Mouse (Mus musculus) CH12.LX (cell line): Measurements from ENCODE around the gene Ikzf1. TPM values are rescaled to one million over a fixed set of nuclear protein-coding genes. Genes with fewer than 3 reads are reported as not detected.

Experiments used
- DNase-seq: peaks from one replicate; pipeline ENCODE4 v3.0.0-alpha.2; 2013; ENCODE audit errors: extremely low read depth
- H3K27ac ChIP-seq: 2 replicates; pipeline ENCODE4 v1.5.1; 2012; ENCODE audit warnings: low read depth, mild to moderate bottlenecking, control low read depth, moderate library complexity; ENCODE audit not compliant: insufficient read depth
- H3K27me3 ChIP-seq: replicated peaks from 2 replicates; pipeline ENCODE3; 2012; ENCODE audit warnings: inconsistent platforms
- H3K36me3 ChIP-seq, 2 experiments: replicated peaks in 1 of 2; 2 replicates each; pipeline versions ENCODE3 to v1.6.1; 2012; ENCODE audit warnings: inconsistent platforms in 1 of 2, low read length in 1 of 2, mild to moderate bottlenecking in 1 of 2, mixed read lengths in 1 of 2, moderate library complexity in 1 of 2; ENCODE audit not compliant: control insufficient read depth in 1 of 2, insufficient read depth in 1 of 2
- H3K4me1 ChIP-seq, 2 experiments: 2 replicates each; pipeline ENCODE4 v1.6.1; 2012; ENCODE audit warnings: inconsistent platforms in 1 of 2, moderate library complexity in 1 of 2; ENCODE audit not compliant: insufficient read depth in 2 of 2, control insufficient read depth in 1 of 2
- H3K4me2 ChIP-seq: 2 replicates; pipeline ENCODE4 v1.6.1; 2012; ENCODE audit warnings: low read depth, mild to moderate bottlenecking, control low read depth; ENCODE audit not compliant: poor library complexity, insufficient read depth, severe bottlenecking
- H3K4me3 ChIP-seq, 3 experiments: fragments of 150-350 bp in 1 of 3; sonication (generic) in 1 of 3; replicated peaks in 1 of 3; 2 replicates each; pipeline versions ENCODE3 to v1.5.1; 2011 to 2012; ENCODE audit warnings: low read depth in 2 of 3, low read length in 2 of 3, mild to moderate bottlenecking in 2 of 3, moderate library complexity in 2 of 3, control low read depth in 1 of 3, improper control_type of control experiment in 1 of 3, inconsistent platforms in 1 of 3, mixed read lengths in 1 of 3; ENCODE audit not compliant: poor library complexity in 1 of 3
- H3K79me2 ChIP-seq: replicated peaks from 2 replicates; pipeline ENCODE4 v1.6.1; 2012; ENCODE audit warnings: mild to moderate bottlenecking, moderate library complexity; ENCODE audit not compliant: control insufficient read depth, poor library complexity, insufficient read depth, severe bottlenecking; ENCODE audit errors: extremely low read depth
- H3K9ac ChIP-seq: 2 replicates; pipeline ENCODE4 v1.6.1; 2012; ENCODE audit warnings: low read depth, mild to moderate bottlenecking, control low read depth, moderate library complexity; ENCODE audit not compliant: insufficient read depth
- H3K9me3 ChIP-seq: replicated peaks from 2 replicates; pipeline ENCODE3; 2012; ENCODE audit warnings: low read length, inconsistent platforms, mixed read lengths
- ELF1 ChIP-seq: IDR thresholded peaks from 2 replicates; pipeline ENCODE4 v1.6.1; 2014; ENCODE audit warnings: low read depth, mild to moderate bottlenecking, inconsistent platforms, low read length, improper control_type of control experiment
- EP300 ChIP-seq: IDR thresholded peaks from 2 replicates; pipeline ENCODE4 v1.6.1; 2011; ENCODE audit warnings: low read length, improper control_type of control experiment
- ETS1 ChIP-seq: conservative IDR thresholded peaks from 2 replicates; pipeline ENCODE4 v1.6.1; 2012; ENCODE audit warnings: low read depth, mild to moderate bottlenecking, inconsistent platforms, low read length, improper control_type of control experiment, moderate library complexity
- HCFC1 ChIP-seq: IDR thresholded peaks from 2 replicates; pipeline ENCODE4 v1.6.1; 2012; ENCODE audit warnings: low read depth, mild to moderate bottlenecking, inconsistent platforms, low read length, improper control_type of control experiment
- IRF4 ChIP-seq: IDR thresholded peaks from 2 replicates; pipeline ENCODE4 v1.6.1; 2014; ENCODE audit warnings: low read depth, mild to moderate bottlenecking, inconsistent platforms, low read length, improper control_type of control experiment
- JUND ChIP-seq: conservative IDR thresholded peaks from 2 replicates; pipeline ENCODE4 v1.6.1; 2011; ENCODE audit warnings: low read depth, low read length, improper control_type of control experiment
- KAT2A ChIP-seq: IDR thresholded peaks from 2 replicates; pipeline ENCODE4 v1.6.1; 2012; ENCODE audit warnings: low read length, improper control_type of control experiment, inconsistent platforms; ENCODE audit not compliant: insufficient replicate concordance
- MAX ChIP-seq: IDR thresholded peaks from 2 replicates; pipeline ENCODE4 v1.6.1; 2011; ENCODE audit warnings: low read length, improper control_type of control experiment
- POLR2AphosphoS2 ChIP-seq: IDR thresholded peaks from 2 replicates; pipeline ENCODE4 v1.6.1; 2011; ENCODE audit warnings: low read depth, low read length, improper control_type of control experiment
- SIN3A ChIP-seq: IDR thresholded peaks from 2 replicates; pipeline ENCODE4 v1.6.1; 2012; ENCODE audit warnings: low read length, improper control_type of control experiment, inconsistent platforms
- SMC3 ChIP-seq: IDR thresholded peaks from 2 replicates; pipeline ENCODE4 v1.6.1; 2011; ENCODE audit warnings: low read depth, low read length, improper control_type of control experiment
- ZC3H11A ChIP-seq: IDR thresholded peaks from 2 replicates; pipeline ENCODE4 v1.6.1; 2012; ENCODE audit warnings: low read depth, mild to moderate bottlenecking, inconsistent platforms, low read length, improper control_type of control experiment
- dilution Hi-C: fragments of 300-500 bp; cut with MboI; formaldehyde crosslinking; loops from 2 replicates; pipeline ENCODE4 v1.14.3; 2020; ENCODE audit warnings: low sequenced_read_pairs; ENCODE audit not compliant: extremely low pct_unique_long_range_greater_than_20kb, extremely low pct_ligation_motif_present
- in situ Hi-C: fragments of 300-500 bp; cut with MboI; formaldehyde crosslinking; loops from 3 replicates; pipeline ENCODE4 v1.14.3; 2019; ENCODE audit warnings: low sequenced_read_pairs, low pct_ligation_motif_present, low pct_unique_long_range_greater_than_20kb, mixed read lengths
- polyA plus RNA-seq: library from polyadenylated mRNA; unstranded; fragments of >175 nt; gene quantifications from 2 replicates; pipeline ENCODE4 v1.2.1, GENCODE M21; 2012; ENCODE audit warnings: low read depth; ENCODE audit not compliant: insufficient read length
- total RNA-seq, 2 experiments: library from RNA; depleted of rRNA; stranded (reverse); fragments of 300-350 nt in 1 of 2; fragments of >200 nt in 1 of 2; gene quantifications; 2 replicates each; pipeline ENCODE4 v1.2.3; 2012 to 2014

The Ikzf1 gene
- total and polyA plus RNA-seq, 3 experiments, result 33.1 to 68.7 (median 51.2) TPM

GRCm38 (mm10) chr11:11788521-11788974 lies 103.7 kb downstream of the Ikzf1 start (continued):
- TF ChIP-seq SIN3A (0 out of 2 replicates have a peak, but pooled peaks have one; percentile 84), ZC3H11A (peak; percentile 94), KAT2A (no peak), HCFC1 (peak; percentile 59), SMC3 (peak; percentile 91), ELF1 (peak; percentile 69), MAX (peak; percentile 65)
- TF ChIP-seq, all 38 proteins: peak for 21

- H3K9ac ChIP-seq, result no peak overlapping the region
- in situ Hi-C loops, result no loop called here
- TF ChIP-seq POLR2AphosphoS2, result 0 out of 2 replicates have a peak, but pooled peaks have one; percentile 8
- no peak for TF ChIP-seq MAX
- TF ChIP-seq, all 38 proteins: peak for 1
- Histone ChIP-seq H3K4me3 (no peak overlapping the region), H3K79me2 (peaks cover 13% of the 10 kb centered on the region), H3K27ac (no peak overlapping the region), H3K4me1 (peaks cover 2 to 20% of the 10 kb centered on the region in 2 experiments), H3K27me3 (no peaks in the 10 kb centered on the region), H3K36me3 (peaks cover 18 to 49% of the 10 kb centered on the region in 2 experiments), H3K4me2 (no peak overlapping the region), H3K9me3 (no peaks in the 10 kb centered on the region)
- dilution Hi-C loops, result no loop called here
- DNase-seq, result no peak
Measured at GRCm38 (mm10) chr11:11794626-11795025, 109.8 kb downstream of the Ikzf1 start.

GRCm38 (mm10) chr11:11798690-11799089 lies 113.9 kb downstream of the Ikzf1 start:
- Histone ChIP-seq H3K4me2 (no peak overlapping the region), H3K27me3 (no peaks in the 10 kb centered on the region), H3K4me3 (no peak overlapping the region), H3K27ac (no peak overlapping the region), H3K4me1 (peaks cover 4 to 56% of the 10 kb centered on the region in 2 experiments; a peak in 3 of 4 replicates), H3K79me2 (peaks cover 42% of the 10 kb centered on the region), H3K9ac (no peak overlapping the region), H3K36me3 (peaks cover 47 to 81% of the 10 kb centered on the region in 2 experiments), H3K9me3 (no peaks in the 10 kb centered on the region)
- DNase-seq, result peak; percentile 76
- in situ Hi-C loops (no loop called here), dilution Hi-C loops (no loop called here)
- TF ChIP-seq IRF4, result peak; percentile 46; the same call in 1 of the 2 replicates
- TF ChIP-seq ETS1, result no peak
- 0 out of 2 replicates have a peak, but pooled peaks have one; percentile 51 for TF ChIP-seq EP300
- 0 out of 2 replicates have a peak, but pooled peaks have one; percentile 20 for TF ChIP-seq JUND
